Mouse (Mus musculus) stomach, postnatal 0 days (tissue): Measurements from ENCODE around the gene Dnah12.

Experiments
- CTCF ChIP-seq: IDR thresholded peaks from 2 replicates; pipeline ENCODE4 v1.5.1; 2016; ENCODE audit warnings: antibody characterized with exemption, low read depth, mild to moderate bottlenecking, moderate library complexity
- EP300 ChIP-seq: optimal IDR thresholded peaks from 2 replicates; pipeline ENCODE3; 2016; ENCODE audit warnings: antibody characterized with exemption

DNA sequence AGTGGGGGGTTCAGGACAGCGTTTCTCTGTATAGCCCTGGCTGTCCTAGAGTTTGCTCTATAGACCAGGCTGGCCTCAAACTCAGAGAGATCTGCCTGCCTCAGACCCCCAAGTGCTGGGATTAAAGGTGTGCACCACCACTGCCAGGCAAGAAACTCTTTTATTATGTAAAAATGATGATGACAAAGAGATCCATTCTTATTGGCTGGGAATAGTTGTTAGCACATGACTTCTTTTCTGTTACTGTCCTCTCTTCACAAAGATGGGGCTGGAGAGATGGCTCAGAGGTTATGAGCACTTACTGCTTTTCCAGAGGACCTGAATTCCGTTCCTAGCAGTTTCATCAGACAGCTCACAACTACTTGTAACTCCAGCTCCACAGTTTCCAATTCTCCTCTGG, 186.9 kb downstream of the Dnah12 start:
- TF ChIP-seq CTCF (no peak), EP300 (no peak)
